In the genomic region with DNA sequence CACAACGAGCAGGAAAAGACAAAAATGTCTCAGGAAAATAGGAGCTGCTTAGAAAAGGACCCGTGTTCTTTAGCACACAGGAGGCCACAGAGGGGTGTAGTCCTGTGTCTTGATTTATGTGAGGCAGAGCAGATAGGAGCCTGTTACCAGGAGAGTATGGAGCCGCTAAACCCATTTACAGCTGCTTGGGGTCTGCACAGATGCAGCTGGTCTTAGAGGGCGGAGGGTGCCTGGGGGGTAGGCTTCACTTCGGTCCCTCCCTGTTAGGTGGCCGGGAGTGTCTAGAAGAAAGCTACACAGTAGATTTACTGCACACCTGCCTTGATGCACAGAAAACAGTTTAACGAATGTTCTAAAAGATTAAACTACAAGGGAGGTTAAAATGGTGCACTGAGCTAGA, we compare ENCODE assay signal across 21 mouse cellular contexts.
DNase-seq lines count a peak whose midpoint lies in the region; ATAC-seq lines count a peak whose summit lies in the region.
"Had no signal": no experiment of that assay in that cellular context is flagged by ENCODE, and none has a peak within 500 bp of the region (broad histone marks: within the 10 kb centered on the region; RNA-seq: fewer than 3 reads in every experiment).

No protein-coding gene starts in this region.

- H3K9me3 ChIP-seq in neural tube, embryonic 11.5 days (ENCODE audit: control insufficient read depth, low read length): no peaks in the 10 kb centered on the region
- no peaks in the 10 kb centered on the region for H3K9me3 ChIP-seq in neural tube, embryonic 15.5 days (replicated peaks)
- no peaks in the 10 kb centered on the region for H3K9me3 ChIP-seq in neural tube, embryonic 13.5 days
- H3K9me3 ChIP-seq: embryonic facial prominence, embryonic 10.5 days; forebrain, embryonic 13.5 days; heart, embryonic 15.5 days had no signal

- H3K4me2 ChIP-seq in neural tube, embryonic 11.5 days (ENCODE audit: low read depth): no peak overlapping the region
- H3K4me2 ChIP-seq in neural tube, embryonic 15.5 days: no peak overlapping the region
- H3K4me2 ChIP-seq in neural tube, embryonic 13.5 days: no peak overlapping the region
- H3K4me2 ChIP-seq: forebrain, embryonic 13.5 days; heart, embryonic 11.5 days; heart, embryonic 15.5 days had no signal

- H3K27ac ChIP-seq in neural tube, embryonic 11.5 days (ENCODE audit: low read depth, low read length): no peak overlapping the region
- H3K27ac ChIP-seq in neural tube, embryonic 15.5 days (replicated peaks): no peak overlapping the region
- no peak overlapping the region for H3K27ac ChIP-seq in neural tube, embryonic 13.5 days (replicated peaks)
- H3K27ac ChIP-seq: embryonic facial prominence, embryonic 10.5 days; forebrain, embryonic 13.5 days; heart, adult 2 months; heart, embryonic 15.5 days had no signal

- H3K27me3 ChIP-seq in neural tube, embryonic 11.5 days (ENCODE audit: control insufficient read depth, insufficient read depth, low read length): no peaks in the 10 kb centered on the region
- no peaks in the 10 kb centered on the region for H3K27me3 ChIP-seq in neural tube, embryonic 15.5 days (replicated peaks)
- 0 out of 2 replicates have a peak, but pooled peaks cover 5% of the 10 kb centered on the region for H3K27me3 ChIP-seq in neural tube, embryonic 13.5 days
- H3K27me3 ChIP-seq: CH12.LX; forebrain, embryonic 13.5 days; heart, embryonic 15.5 days; Patski had no signal

- peaks cover 7% of the 10 kb centered on the region; the same call in 1 of the 2 replicates for H3K4me1 ChIP-seq in neural tube, embryonic 11.5 days (ENCODE audit: control insufficient read depth, insufficient read depth, low read length)
- H3K4me1 ChIP-seq in neural tube, embryonic 15.5 days: 0 out of 2 replicates have a peak, but pooled peaks cover 7% of the 10 kb centered on the region
- H3K4me1 ChIP-seq in neural tube, embryonic 13.5 days (replicated peaks): peaks cover 9% of the 10 kb centered on the region
- H3K4me1 ChIP-seq: forebrain, embryonic 13.5 days; heart, embryonic 15.5 days had no signal

- no peaks in the 10 kb centered on the region for H3K36me3 ChIP-seq in neural tube, embryonic 11.5 days (ENCODE audit: control insufficient read depth, insufficient read depth, low read length)
- no peaks in the 10 kb centered on the region for H3K36me3 ChIP-seq in neural tube, embryonic 15.5 days
- H3K36me3 ChIP-seq in neural tube, embryonic 13.5 days: no peaks in the 10 kb centered on the region
- H3K36me3 ChIP-seq: embryonic facial prominence, embryonic 10.5 days; heart, embryonic 15.5 days had no signal

- ATAC-seq in neural tube, embryonic 11.5 days (ENCODE audit: insufficient read depth, low FRiP score, low TSS enrichment): peak; percentile 69
- no peak for ATAC-seq in neural tube, embryonic 15.5 days (ENCODE audit: low FRiP score)
- ATAC-seq in neural tube, embryonic 13.5 days (ENCODE audit: low read depth): peak; percentile 67
- ATAC-seq: activated CD4-positive, CD25-positive, alpha-beta regulatory T cell, adult 4 months; forebrain, embryonic 13.5 days; forebrain, postnatal 0 days; Patski had no signal

- no peak overlapping the region for H3K4me3 ChIP-seq in neural tube, embryonic 11.5 days (ENCODE audit: low read depth, low read length)
- no peak overlapping the region for H3K4me3 ChIP-seq in neural tube, embryonic 15.5 days (replicated peaks)
- H3K4me3 ChIP-seq in neural tube, embryonic 13.5 days: no peak overlapping the region
- H3K4me3 ChIP-seq: embryonic facial prominence, embryonic 10.5 days; forebrain, embryonic 13.5 days; heart, adult 2 months; heart, embryonic 15.5 days had no signal

- WGBS in neural tube, embryonic 11.5 days: 33% methylated on average over 7 of the region's 7 CpGs
- whole genome bisulfite sequencing in neural tube, embryonic 15.5 days: 21% methylated on average over 7 of the region's 7 CpGs
- WGBS in neural tube, embryonic 13.5 days: 22% methylated on average over 7 of the region's 7 CpGs

- H3K9ac ChIP-seq in neural tube, embryonic 11.5 days (ENCODE audit: low read length): no peak overlapping the region
- H3K9ac ChIP-seq in neural tube, embryonic 15.5 days (replicated peaks): no peak overlapping the region
- no peak overlapping the region for H3K9ac ChIP-seq in neural tube, embryonic 13.5 days
- H3K9ac ChIP-seq: forebrain, embryonic 13.5 days; forebrain, postnatal 0 days; heart, embryonic 15.5 days had no signal

- DNase-seq in neural tube, embryonic 11.5 days (ENCODE audit: low spot score): no peak
- DNase-seq in thymus, postnatal 14 days: peak; percentile 60
- DNase-seq in retina, embryonic 14.5 days (ENCODE audit: low spot score): no peak
- no peak for DNase-seq in spleen, adult 12 weeks (ENCODE audit: low spot score)
- DNase-seq: adrenal gland, postnatal 14 days; cerebellum, adult 11-12 months; cerebellum, adult 9-10 months; cerebellum, postnatal 25 days; forebrain, postnatal 0 days; gastrocnemius, postnatal 14 days; heart, adult 2 months; heart, postnatal 14 days had no signal
